Mouse (Mus musculus): Measurements from ENCODE around the gene 4930402H24Rik.
A peak's percentile ranks its signal among the peaks of the same experiment; 100 is the strongest.

4930402H24Rik gene

GRCm38 (mm10) chr2:130805146-130805545 is 101.1 kb downstream of the 4930402H24Rik start:
- no peak for DNase-seq

DNA sequence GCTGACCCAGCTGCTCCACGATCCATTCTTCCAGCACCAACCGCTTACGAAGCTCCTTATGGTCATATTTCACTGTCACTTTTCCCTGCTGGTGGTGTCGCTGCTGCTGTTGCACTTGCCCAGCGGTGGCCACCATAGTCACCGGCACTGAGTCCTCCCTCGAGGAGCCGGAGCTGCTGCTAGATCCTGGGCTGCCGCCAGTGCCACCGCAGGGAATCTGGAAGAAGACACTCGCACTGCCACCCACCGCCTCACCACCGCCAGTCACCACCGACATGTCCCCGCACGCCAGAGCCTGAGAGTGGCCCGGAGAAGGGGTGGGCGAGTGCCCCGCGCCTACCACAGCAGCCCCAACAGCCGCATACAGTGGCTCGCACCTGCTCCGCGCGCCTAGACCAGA is 102.5 kb downstream of the 4930402H24Rik start:
- DNase-seq: no peak

DNA sequence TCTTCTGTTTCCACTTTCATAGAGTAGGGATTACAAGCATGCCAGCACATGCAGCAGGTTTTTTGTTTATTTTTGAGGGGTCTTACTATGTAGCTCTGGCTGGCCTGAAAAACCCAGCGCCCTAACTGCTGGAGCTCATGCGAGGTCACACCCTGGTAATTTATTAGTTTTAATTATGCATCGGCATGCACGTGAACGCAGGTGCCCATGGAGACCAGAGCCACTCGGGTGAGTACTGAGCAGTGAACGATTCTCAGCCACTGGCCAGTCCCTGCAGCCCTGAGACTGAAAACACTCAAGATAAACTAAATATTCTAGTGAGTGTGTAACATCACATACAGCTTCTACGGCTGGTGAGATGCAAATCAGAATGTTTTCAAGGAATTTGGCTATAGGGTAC is 110.5 kb downstream of the 4930402H24Rik start:
- DNase-seq: no peak

DNA sequence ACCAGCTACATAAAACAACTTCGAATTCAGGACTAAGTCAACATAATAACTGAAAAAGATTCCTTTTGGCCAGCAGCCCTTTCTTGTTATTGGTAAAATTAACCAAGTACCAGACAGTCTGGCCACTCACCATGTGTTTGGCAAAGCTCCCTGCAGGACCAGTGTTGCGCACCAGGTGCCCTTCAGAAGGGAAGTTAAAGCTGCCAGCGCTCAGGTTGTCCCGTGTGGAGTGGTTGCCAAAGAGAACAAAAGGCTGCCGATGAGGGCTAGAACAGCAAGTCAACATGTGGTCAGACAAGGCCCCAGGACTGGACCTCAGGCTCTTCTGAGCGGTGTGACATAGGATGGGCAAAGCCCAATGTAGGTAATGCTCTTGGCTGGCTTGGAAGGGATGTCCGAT is 114.5 kb downstream of the 4930402H24Rik start:
- peak; percentile 5 to 25 for DNase-seq

GRCm38 (mm10) chr2:130789642-130790041 is 116.6 kb downstream of the 4930402H24Rik start:
- DNase-seq: no peak

GRCm38 (mm10) chr2:130789039-130789438 is 117.2 kb downstream of the 4930402H24Rik start:
- DNase-seq: no peak

GRCm38 (mm10) chr2:130784939-130785338 is 121.3 kb downstream of the 4930402H24Rik start:
- no peak for DNase-seq

DNA sequence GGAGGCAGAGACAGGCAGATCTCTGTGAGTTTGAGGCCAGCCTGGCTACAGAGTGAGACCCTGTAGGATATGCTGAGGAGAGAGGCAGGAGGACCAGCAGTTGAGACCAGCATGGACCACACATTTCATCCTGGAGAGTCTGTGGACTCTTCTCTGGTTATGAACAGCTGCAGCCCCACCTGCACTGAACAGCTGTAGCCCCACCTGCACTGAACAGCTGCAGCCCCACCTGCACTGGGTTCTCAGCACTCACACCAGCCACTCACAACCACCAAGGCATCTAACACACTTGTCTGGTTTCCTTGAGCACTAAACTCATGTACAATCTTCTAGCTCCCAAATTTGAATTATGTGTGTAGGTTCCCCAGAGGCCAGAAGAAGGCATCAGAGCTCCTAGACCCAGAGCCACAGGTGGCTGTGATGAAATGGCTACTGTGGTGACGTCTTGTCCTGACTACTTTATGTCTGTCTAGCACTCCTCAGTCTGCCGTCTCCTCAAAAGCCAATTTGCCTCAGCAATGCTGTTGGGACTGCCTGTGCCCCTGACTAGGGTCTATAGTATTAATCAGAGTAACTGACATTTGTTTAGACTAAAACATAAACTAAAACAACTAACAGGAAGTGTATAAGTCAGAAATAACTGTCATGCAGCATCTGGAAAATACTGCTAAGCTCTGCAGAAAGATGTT is 125.4 kb downstream of the 4930402H24Rik start:
- no peak for DNase-seq

- no peak for DNase-seq
Observed at GRCm38 (mm10) chr2:130779935-130780334, 126.3 kb downstream of the 4930402H24Rik start.

DNA sequence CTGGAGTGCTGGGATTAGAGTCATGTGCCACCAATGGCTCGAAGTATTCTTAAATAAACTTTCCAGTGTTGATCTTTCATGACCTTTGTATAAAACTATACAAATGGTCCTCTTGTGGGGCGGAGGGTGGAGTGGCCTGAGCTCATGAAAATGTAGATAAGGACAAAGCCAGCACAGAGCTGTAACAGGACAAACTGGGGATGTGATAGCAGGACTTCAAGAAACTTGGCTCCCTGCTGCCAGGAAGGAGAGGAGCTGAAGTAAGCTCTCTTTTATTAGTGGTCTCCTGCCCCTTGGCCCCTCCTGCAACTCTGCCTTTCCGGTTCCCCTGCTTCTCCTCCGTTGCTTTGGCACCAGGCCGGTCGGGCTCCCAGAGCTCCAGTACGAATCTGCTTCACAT is 129.6 kb downstream of the 4930402H24Rik start:
- peak; percentile 30 to 42 for DNase-seq

DNA sequence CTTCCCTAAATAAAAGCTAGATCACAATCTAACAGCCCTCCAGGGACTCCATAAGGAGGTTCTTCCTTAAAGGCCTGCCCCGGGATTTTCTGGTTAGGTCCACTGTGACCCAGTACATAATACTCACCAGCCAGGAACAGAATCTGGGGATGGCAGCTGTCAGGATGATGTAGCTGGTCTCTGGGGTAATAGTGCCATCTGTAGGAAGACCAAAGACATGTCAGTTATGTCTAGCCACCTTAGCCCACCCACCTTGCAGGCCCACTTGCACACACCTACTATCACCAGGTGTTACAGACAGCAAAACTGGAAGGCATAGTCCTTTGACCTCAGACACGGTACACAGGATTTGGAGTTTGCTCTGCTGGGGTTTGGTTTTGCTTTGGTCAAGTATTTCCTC is 138.7 kb downstream of the 4930402H24Rik start:
- DNase-seq: no peak

GRCm38 (mm10) chr2:130765396-130765795 is 140.8 kb downstream of the 4930402H24Rik start:
- DNase-seq: no peak

DNA sequence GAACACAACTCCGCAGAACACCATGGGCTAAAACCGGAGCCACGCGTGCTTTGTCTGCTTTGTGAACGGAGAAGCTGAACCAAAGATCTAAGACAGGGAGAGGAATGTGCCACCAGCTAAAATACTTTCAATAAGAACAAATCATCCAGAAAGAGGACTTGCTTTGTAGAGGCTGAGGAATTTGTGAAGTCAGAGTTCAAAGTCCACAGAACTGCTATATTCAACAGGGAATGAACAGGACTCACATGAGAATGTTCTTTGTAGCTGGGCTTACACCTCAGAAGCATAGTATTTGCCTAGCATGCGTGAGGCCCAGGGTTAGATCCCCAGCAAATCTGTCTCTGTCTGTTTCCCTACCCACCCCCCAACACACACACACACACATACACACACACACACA is 145.3 kb downstream of the 4930402H24Rik start:
- no peak for DNase-seq

DNA sequence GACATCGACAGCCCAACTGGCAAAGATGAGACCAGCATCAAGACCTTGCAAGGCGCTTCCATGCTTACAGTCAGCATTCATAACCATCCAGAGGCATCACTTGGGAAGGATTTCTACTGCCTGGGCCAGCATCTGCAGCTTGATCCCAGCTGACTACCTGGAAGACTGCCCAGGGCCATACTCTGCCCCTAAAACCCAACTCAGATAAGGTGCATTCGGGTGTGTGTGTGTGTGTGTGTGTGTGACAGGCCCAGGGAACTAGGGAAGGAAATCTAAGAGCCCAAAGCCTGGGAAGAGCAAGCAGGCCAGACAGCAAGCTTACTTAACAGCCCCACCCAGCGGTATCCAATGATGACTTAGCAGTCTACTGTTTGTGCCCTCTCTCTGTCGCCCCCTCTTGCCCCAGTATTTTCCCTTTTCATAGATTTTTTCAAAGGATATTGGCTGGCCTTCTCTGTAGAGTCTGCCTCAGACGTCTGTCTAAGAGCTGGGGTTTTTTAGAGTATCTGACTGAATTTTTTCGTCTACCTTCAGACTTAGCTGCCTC is 151.1 kb downstream of the 4930402H24Rik start:
- no peak for DNase-seq

DNA sequence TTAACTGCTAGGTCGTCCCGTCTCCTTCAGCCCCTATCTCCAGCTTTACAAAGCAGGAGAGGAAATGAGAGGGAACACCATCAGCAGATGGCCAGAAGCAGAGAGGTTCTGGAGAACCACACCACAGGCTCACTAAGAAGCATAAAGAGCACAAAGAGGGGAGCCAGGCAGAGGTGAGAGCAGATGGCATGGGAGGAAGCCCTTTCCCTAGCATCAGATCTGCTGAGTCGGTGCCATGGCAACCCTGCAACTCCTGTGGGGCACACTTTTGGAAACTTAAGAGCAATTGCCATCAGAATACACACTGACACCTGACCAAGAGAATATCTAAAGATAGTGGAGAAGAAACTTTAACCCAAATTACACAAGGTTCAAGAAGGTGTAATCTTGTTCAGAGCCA is 151.6 kb downstream of the 4930402H24Rik start:
- DNase-seq: no peak

- peak in 1 of 2 experiments; percentile 7 for DNase-seq
Observed at GRCm38 (mm10) chr2:130750449-130750848, 155.8 kb downstream of the 4930402H24Rik start.

GRCm38 (mm10) chr2:130749708-130750107 is 156.5 kb downstream of the 4930402H24Rik start:
- DNase-seq: peak in 1 of 2 experiments; percentile 17

DNA sequence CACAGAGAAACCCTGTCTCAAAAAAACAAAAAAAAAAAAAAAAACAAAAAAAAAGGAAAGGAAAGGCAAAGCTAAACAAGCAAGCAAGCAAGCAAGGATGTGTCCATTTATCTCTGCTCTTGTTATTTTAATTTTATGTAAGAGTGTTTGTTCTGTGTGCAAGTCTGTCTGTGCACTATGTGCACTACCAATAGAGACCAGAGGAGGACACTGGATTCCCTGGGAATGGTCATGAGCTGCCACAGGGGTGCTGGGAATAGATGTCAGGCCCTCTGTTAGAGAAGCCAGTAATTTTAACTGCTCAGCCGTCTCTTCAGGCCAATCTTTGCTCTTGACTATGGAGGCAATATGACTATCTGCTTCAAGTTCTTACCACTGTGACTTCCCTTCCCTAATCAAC is 162.6 kb downstream of the 4930402H24Rik start:
- no peak for DNase-seq

DNA sequence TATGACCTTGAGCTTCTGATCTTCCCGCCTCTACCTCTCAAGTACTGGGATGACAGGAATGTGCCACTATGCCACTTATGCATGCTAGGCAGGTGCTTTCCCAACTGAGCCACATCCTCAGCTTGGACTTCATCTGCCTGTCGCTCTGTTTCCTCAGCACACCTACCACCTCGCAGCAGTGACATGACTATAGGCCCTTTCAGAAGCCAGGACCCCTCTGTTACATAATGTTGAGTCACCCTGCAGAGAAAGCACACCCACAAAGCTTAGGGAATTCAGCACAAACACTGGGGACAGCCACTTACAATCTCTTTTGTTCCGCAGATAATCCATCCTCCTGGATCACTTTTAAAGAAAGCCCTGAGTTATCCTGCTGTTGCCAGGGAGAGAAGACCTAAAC is 166.1 kb downstream of the 4930402H24Rik start:
- no peak for DNase-seq

DNA sequence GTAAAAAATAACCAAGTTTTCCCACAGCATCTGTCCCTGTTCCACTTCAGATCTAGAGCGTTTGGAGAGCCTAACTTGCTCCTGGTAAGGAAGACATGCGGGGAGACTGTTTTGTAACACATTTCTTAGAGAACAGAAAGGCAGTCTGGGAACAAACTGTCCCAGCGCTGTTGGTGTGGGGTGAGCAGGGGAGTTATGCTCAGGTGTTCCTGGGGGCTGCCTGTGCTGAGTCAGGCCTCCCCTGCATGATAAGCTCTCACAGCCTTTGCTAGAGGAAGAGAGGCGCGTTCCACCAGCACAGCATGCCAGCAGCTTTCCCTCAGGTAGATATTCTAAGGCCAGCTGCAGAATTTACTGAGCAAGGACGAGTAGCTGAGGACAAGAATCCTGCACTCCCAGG is 168.2 kb downstream of the 4930402H24Rik start:
- no peak for DNase-seq

DNA sequence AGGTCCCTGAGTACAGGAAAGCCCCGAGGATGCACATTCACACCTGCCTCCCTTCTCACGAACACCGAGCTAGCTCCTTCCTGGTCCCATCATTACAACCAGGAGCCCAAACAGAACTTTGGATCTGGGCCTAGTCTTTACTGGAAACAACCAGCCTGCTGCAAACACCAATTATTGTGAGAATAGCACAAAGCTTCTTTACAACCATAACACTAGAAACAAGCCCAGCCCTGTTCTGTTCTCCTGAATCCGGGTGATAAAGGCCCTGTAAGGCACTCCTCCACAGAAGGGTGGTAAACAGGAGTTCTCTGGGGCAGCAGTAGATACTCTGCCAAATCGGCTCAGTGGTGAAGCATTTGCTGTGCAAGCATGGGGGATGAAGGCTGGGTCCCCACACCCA is 170.9 kb downstream of the 4930402H24Rik start:
- no peak for DNase-seq

GRCm38 (mm10) chr2:130733444-130733843 is 172.8 kb downstream of the 4930402H24Rik start:
- DNase-seq: no peak

DNA sequence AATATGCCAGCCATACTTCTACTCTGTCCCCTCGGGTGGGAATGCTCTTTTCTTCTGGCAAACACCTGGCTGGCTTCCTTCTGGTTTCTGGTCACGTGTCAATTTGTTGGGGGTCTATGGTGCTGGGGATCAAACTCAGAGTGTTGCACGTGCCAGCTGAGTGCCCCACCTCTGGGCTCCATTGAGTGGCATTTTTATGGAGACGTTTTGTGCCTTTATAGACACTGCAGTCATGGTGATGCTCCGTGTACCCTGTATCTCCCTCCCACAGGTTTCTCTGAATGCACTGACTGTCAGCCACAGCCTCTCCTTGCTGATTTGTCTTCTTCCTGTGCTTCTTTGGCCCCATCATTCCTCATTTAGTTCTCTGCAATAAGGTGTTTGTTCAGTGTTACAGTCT is 174.4 kb downstream of the 4930402H24Rik start:
- no peak for DNase-seq

GRCm38 (mm10) chr2:130730746-130731145 is 175.5 kb downstream of the 4930402H24Rik start:
- peak; percentile 25 to 27 for DNase-seq

Measured in lung, adult 18-20 months (tissue).